Mouse (Mus musculus): Measurements from ENCODE around the gene Gm35315. TPM values are rescaled to one million over a fixed set of nuclear protein-coding genes. Genes with fewer than 3 reads are reported as not detected.

Gm35315 gene
- polyA plus RNA-seq, 1 experiment, result 0.08 TPM

DNA sequence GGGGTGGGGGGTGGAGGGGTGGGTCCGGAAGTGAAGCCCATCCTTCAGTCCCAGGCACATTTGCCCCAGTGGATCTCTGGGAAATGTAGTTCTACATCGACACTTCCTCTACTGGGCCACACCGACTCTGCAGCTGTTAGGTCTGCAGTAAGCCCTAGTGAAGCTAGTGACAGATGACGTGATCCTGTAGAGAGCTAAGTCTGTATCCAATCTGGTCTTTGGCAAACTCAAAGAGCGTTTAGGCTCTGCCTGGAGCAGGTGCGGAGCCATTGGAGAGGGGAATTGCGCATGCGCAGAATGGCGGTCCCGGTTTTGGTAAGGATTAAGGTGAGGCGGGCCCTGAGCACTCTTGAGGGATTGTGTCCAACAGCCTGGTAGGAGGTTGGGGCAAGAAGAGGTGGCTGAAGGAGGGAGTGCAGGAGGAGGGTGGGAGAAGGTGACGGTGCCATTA is 15.8 kb upstream of the Gm35315 start, which contains the start of gene Zfp605:
Gene Zfp605, plus strand, starts transcription at position 102 of the 451 bp plus-strand sequence.
- peak within 1 kb of the TSS; percentile 76 for H3K4me3 ChIP-seq (replicated peaks; ENCODE audit: extremely low read depth, low read depth, low read length)
- peaks cover 3% of the 10 kb centered on the region; the same call in 1 of the 2 replicates for H3K4me1 ChIP-seq (ENCODE audit: control insufficient read depth, insufficient read depth, low read length)
- under 1% methylated on average over 12 of the region's 12 CpGs for WGBS
- TF ChIP-seq CTCF (IDR thresholded peaks at IDR 0.05; ENCODE audit: insufficient read depth, low read length) (no peak), POLR2A (IDR thresholded peaks at IDR 0.05; ENCODE audit: borderline replicate concordance, extremely low read depth, low read depth, low read length) (peak; percentile 19; the same call in 1 of the 2 replicates)
- peak; percentile 93 for DNase-seq

DNA sequence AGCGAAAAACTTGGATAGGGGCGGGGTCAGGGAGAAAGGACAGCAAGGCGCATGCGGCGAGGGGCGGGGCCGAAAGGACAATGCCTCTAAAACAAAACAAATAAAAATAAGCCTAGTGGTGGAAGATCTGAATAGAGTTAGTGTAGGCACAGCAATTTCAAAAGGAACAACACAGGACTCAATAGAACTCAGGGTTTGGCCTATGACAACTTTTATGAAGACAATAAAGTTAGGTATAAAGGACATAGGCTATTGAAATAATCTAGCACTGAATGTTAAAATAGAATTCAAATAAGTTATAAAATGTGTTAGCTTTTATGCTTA is 14.0 kb upstream of the Gm35315 start:
- Histone ChIP-seq H3K4me3 (replicated peaks; ENCODE audit: extremely low read depth, low read depth, low read length) (peak overlapping the region; percentile 93), H3K4me1 (ENCODE audit: control insufficient read depth, insufficient read depth, low read length) (peaks cover 3% of the 10 kb centered on the region; the same call in 1 of the 2 replicates)
- 0% methylated on average over 7 of the region's 7 CpGs for WGBS
- no peak for DNase-seq
- 0 out of 2 replicates have a peak, but pooled peaks have one; percentile 5 for TF ChIP-seq CTCF (IDR thresholded peaks at IDR 0.05; ENCODE audit: insufficient read depth, low read length)
- TF ChIP-seq POLR2A (IDR thresholded peaks at IDR 0.05; ENCODE audit: borderline replicate concordance, extremely low read depth, low read depth, low read length), result no peak

GRCm38 (mm10) chr5:110107581-110108304 is 13.5 kb upstream of the Gm35315 start, which contains the start of gene Gtpbp6:
Gene Gtpbp6 (minus strand): TSS chr5:110108197.
- peak within 1 kb of the TSS; percentile 93 for H3K4me3 ChIP-seq (replicated peaks; ENCODE audit: extremely low read depth, low read depth, low read length)
- DNase-seq, result peak; percentile 89
- TF ChIP-seq CTCF (IDR thresholded peaks at IDR 0.05; ENCODE audit: insufficient read depth, low read length), result no peak
- peak; percentile 78; the same call in 1 of the 2 replicates for TF ChIP-seq POLR2A (IDR thresholded peaks at IDR 0.05; ENCODE audit: borderline replicate concordance, extremely low read depth, low read depth, low read length)

DNA sequence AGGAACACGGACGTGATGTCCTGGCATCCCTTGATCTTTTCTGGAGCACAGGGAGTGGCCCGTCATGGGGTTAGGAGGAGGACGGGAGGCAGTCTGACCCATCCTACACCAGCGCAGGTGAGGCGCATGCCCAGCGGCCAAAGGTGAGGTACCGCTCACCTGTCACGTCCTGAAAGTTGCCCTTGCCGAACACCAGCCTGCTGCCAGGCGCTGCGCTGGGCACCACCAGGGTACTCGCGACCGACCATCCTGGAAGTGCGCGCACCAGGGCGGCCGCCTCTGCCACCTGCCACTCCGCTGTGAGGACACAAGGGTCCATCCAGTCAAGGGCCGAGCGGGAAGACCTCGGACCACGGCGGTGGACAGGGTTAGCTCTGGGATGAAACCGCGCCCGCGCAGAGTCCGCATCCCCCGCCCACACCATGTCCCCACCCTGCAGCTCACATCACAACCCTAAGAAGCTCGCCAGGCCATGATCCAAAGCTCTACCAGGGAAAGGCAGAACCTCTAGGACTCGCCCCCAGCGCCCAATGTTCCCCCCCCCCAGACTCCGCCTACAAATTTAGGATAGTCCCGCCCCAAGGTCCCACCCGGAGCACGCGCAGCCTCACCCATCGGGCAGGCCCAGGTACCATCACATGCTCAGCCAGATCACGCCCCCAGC is 12.8 kb upstream of the Gm35315 start:
- TF ChIP-seq POLR2A (IDR thresholded peaks at IDR 0.05; ENCODE audit: borderline replicate concordance, extremely low read depth, low read depth, low read length), result no peak
- no peak for TF ChIP-seq CTCF (IDR thresholded peaks at IDR 0.05; ENCODE audit: insufficient read depth, low read length)
- DNase-seq, result no peak
- 21% methylated on average over 39 of the region's 41 CpGs for WGBS

More at GRCm38 (mm10) chr5:110107581-110108304, 13.5 kb upstream of the Gm35315 start, which contains the start of gene Gtpbp6:
- WGBS, result under 1% methylated on average over 71 of the region's 71 CpGs
- H3K4me1 ChIP-seq (ENCODE audit: control insufficient read depth, insufficient read depth, low read length), result peaks cover 3% of the 10 kb centered on the region; the same call in 1 of the 2 replicates

GRCm38 (mm10) chr5:110106140-110106871 is 12.1 kb upstream of the Gm35315 start:
- TF ChIP-seq POLR2A (IDR thresholded peaks at IDR 0.05; ENCODE audit: borderline replicate concordance, extremely low read depth, low read depth, low read length) (no peak), CTCF (IDR thresholded peaks at IDR 0.05; ENCODE audit: insufficient read depth, low read length) (no peak)
- DNase-seq, result no peak
- 94% methylated on average over 26 of the region's 26 CpGs for WGBS
- Histone ChIP-seq H3K4me1 (ENCODE audit: control insufficient read depth, insufficient read depth, low read length) (peaks cover 10% of the 10 kb centered on the region), H3K4me3 (replicated peaks; ENCODE audit: extremely low read depth, low read depth, low read length) (peak overlapping the region; percentile 93)

More for the DNA sequence above, 12.8 kb upstream of the Gm35315 start:
- H3K4me3 ChIP-seq (replicated peaks; ENCODE audit: extremely low read depth, low read depth, low read length), result peak overlapping the region; percentile 93
- peaks cover 5% of the 10 kb centered on the region for H3K4me1 ChIP-seq (ENCODE audit: control insufficient read depth, insufficient read depth, low read length)

DNA sequence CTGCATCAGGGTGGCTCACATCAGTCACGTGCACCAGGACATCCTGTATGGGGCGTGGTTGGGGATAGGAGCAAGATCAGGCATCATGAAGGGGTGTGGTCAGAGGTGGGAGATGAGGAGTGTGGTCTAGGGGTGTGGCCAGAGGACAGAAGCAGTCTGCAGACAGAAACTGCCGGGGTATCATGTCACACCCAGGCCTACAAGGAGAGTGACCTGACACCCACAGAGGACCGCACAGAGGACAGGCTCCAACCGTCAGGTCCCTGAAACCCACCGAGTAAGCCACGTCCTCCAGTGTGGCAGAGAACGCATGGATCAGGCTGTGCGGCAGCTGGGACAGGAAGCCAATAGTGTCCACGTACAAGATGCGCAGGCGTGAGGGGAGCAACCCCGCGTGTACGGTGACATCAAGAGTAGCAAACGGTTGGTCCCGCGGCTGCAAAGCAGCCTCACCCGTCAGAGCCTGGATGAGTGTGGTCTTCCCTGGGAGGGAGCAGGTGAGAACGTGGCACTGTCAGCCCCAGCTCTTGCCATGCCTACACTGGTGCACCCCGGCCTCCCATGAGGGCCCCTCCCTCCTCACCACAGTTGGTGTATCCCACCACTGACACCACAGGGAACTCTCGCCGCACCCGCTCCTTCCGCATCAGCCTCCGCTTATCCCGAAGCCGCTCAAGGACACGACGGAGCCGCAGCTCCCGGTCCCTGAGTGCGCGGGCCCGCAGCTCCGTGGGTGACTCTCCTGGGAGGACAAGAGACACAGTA is 10.6 kb upstream of the Gm35315 start:
- H3K4me1 ChIP-seq (ENCODE audit: control insufficient read depth, insufficient read depth, low read length), result peaks cover 17% of the 10 kb centered on the region
- TF ChIP-seq CTCF (IDR thresholded peaks at IDR 0.05; ENCODE audit: insufficient read depth, low read length), result no peak
- TF ChIP-seq POLR2A (IDR thresholded peaks at IDR 0.05; ENCODE audit: borderline replicate concordance, extremely low read depth, low read depth, low read length), result no peak
- 94% methylated on average over 36 of the region's 36 CpGs for WGBS
- no peak for DNase-seq
- no peak overlapping the region for H3K4me3 ChIP-seq (replicated peaks; ENCODE audit: extremely low read depth, low read depth, low read length)

DNA sequence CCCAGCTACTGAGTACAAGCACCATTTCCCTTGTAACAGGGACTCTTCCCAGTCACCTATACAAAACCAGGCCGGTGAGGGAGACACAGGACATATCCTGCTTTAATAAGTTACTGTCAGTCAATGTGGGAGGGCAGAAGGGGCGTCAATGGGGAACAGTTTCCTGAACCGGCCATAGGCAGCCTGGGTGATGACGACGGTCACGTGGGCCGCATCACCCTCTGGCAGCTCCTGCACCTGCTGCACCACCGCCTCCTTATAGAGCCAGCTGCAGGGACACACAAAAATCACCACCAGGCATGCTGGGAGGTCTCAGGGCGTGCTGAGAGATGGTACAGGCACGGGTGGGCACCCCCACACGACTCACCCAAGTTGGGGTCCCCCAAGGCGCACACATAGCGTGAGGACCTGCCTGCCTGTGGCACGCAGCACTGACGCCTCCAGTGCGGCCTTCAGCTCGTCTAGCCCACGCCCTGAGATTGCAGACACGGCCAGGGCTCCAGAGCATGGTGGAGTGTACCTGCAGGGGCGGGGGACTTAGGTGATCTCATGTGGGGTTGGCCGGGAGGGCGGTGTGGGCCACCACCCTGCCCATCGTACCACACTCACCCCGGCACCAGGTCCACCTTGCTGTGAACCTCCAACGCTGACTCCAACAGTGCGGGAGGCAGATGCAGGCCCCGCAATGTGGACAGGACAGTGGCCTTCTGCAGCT is 9.8 kb upstream of the Gm35315 start:
- DNase-seq, result no peak
- TF ChIP-seq CTCF (IDR thresholded peaks at IDR 0.05; ENCODE audit: insufficient read depth, low read length), result no peak
- no peak for TF ChIP-seq POLR2A (IDR thresholded peaks at IDR 0.05; ENCODE audit: borderline replicate concordance, extremely low read depth, low read depth, low read length)
- 95% methylated on average over 27 of the region's 27 CpGs for WGBS

More for the DNA sequence above, 9.8 kb upstream of the Gm35315 start:
- Histone ChIP-seq H3K4me3 (replicated peaks; ENCODE audit: extremely low read depth, low read depth, low read length) (no peak overlapping the region), H3K4me1 (ENCODE audit: control insufficient read depth, insufficient read depth, low read length) (peaks cover 18% of the 10 kb centered on the region)
